8 mouse cellular contexts compared by ENCODE assay signal in the genomic region with DNA sequence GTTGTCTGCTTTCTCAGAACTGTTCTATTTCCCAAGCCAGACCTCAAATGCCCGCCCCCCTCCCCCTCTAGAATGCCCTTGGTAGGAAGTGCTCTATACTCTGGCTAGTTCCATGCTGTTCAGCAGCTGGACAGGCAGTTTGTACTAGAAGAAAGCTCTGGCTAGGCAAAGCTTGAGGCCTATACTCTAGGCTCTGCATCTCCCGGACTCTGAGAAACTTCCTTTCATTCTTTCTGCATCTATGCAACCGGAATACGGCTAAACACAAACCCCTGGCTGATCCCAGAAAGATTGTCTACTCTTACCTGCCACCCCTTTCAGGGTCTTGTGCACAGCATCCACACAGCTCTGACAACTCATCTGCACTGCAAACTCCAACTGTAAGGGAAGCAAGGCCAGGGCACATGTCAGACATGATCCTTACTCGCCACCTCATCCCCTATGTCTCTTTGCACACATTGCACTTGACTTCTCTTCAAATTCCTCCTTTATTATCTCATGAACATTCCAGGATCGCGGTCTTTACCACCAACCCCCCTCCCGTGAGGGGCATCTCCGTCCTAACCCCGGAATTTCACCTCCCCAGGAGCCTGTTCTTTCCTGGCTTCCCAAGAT. TPM values are rescaled to one million over a fixed set of nuclear protein-coding genes. Genes with fewer than 3 reads are reported as not detected.
DNase-seq lines count a peak whose midpoint lies in the region; ATAC-seq and TF ChIP-seq lines count a peak whose summit lies in the region.
"Had no signal": no experiment of that assay in that cellular context is flagged by ENCODE, and none has a peak within 500 bp of the region (broad histone marks: within the 10 kb centered on the region; RNA-seq: fewer than 3 reads in every experiment).

No protein-coding gene starts in this region.

- TF ChIP-seq CTCF in testis, adult 2 months (IDR thresholded peaks at IDR 0.05; ENCODE audit: control insufficient read depth, insufficient read depth, insufficient replicate concordance, low read depth, low read length): no peak

- no peak for DNase-seq in testis, postnatal 10 days (ENCODE audit: low spot score)
- DNase-seq in liver, embryonic 11.5 days (ENCODE audit: low spot score): no peak
- no peak for DNase-seq in frontal cortex, adult 2 months (ENCODE audit: extremely low spot score in 1 of 2, low spot score in 1 of 2)
- no peak for DNase-seq in frontal cortex, postnatal 14 days (ENCODE audit: low spot score in 2 of 2)

- H3K4me1 ChIP-seq in testis, adult 2 months (ENCODE audit: control insufficient read depth, insufficient read depth, low read length): peaks cover 21% of the 10 kb centered on the region
- H3K4me1 ChIP-seq in liver, embryonic 11.5 days (replicated peaks; ENCODE audit: control insufficient read depth, insufficient read depth, low read length): peaks cover 14% of the 10 kb centered on the region

- peak overlapping the region; percentile 86 for H3K9ac ChIP-seq in liver, embryonic 11.5 days (ENCODE audit: low read depth, low read length)

- no peaks in the 10 kb centered on the region for H3K9me3 ChIP-seq in liver, embryonic 11.5 days (ENCODE audit: control insufficient read depth, low read length)

- peak overlapping the region; percentile 83 for H3K4me3 ChIP-seq in testis, adult 2 months (ENCODE audit: control insufficient read depth, low read depth, low read length)
- H3K4me3 ChIP-seq in liver, embryonic 11.5 days (ENCODE audit: low read depth, low read length): peak overlapping the region; percentile 72

- TF ChIP-seq POLR2A in testis, adult 2 months (IDR thresholded peaks at IDR 0.05; ENCODE audit: control insufficient read depth, low read depth, low read length): no peak

- no peaks in the 10 kb centered on the region; the same call in none of the 2 replicates for H3K36me3 ChIP-seq in testis, adult 2 months (ENCODE audit: control insufficient read depth, insufficient read depth, low read length)
- H3K36me3 ChIP-seq in liver, embryonic 11.5 days (ENCODE audit: control insufficient read depth, insufficient read depth, low read length): no peaks in the 10 kb centered on the region

- no peaks in the 10 kb centered on the region for H3K27me3 ChIP-seq in testis, adult 2 months (ENCODE audit: control insufficient read depth, insufficient read depth, low read length)
- H3K27me3 ChIP-seq in liver, embryonic 11.5 days (replicated peaks; ENCODE audit: control insufficient read depth, insufficient read depth, low read length): peaks cover 34% of the 10 kb centered on the region

- H3K27ac ChIP-seq in testis, adult 2 months (ENCODE audit: control insufficient read depth, insufficient read depth, low read depth, low read length): peak overlapping the region; percentile 83
- H3K27ac ChIP-seq in liver, embryonic 11.5 days (ENCODE audit: low read depth, low read length): 0 out of 2 replicates have a peak overlapping the region, but pooled peaks have one; percentile 53

- WGBS in liver, embryonic 11.5 days: 33% methylated on average over 10 of the region's 10 CpGs

- H3K4me2 ChIP-seq in liver, embryonic 11.5 days: peak overlapping the region; percentile 99

- peak; percentile 59 for ATAC-seq in erythroid progenitor cell, adult 5-6 weeks (replicated peaks; ENCODE audit: low FRiP score, poor library complexity, severe bottlenecking)
- peak; percentile 34; the same call in 1 of the 2 replicates for ATAC-seq in liver, embryonic 11.5 days (replicated peaks; ENCODE audit: low FRiP score)
- ATAC-seq in activated CD4-positive, CD25-positive, alpha-beta regulatory T cell, adult 4 months: no peak

RNA-seq across cellular contexts. Expression of a gene that starts 0.5 kb away (rescaled TPM):
- 57.9 and 66.4 TPM in 2 replicates for polyA plus RNA-seq in testis, adult 2 months (2012; rRNA removed)
- 30.2 and 74.6 TPM in 2 replicates for total RNA-seq in erythroid progenitor cell, adult 5-6 weeks (2015; ENCODE audit: low replicate concordance)
- total RNA-seq in erythroid progenitor cell, adult 5-6 weeks (2017; ENCODE audit: low replicate concordance): 63.1 and 81.9 TPM in 2 replicates
- 46.2 and 49.8 TPM in 2 replicates for polyA plus RNA-seq in liver, embryonic 11.5 days (2014; fragmentation: Nextera tagmentation; extraction: Ambion mirVana)
- 52.4 and 58.4 TPM in 2 replicates for polyA plus RNA-seq in frontal cortex, adult 2 months (2012; rRNA removed)
- polyA plus RNA-seq in activated CD4-positive, CD25-positive, alpha-beta regulatory T cell, adult 4 months (2017; shearing (Covaris generic)): 100 to 1,000 TPM in 1 of 2 experiments, 10 to 100 TPM in 1; 94.7 to 162 TPM

RNA-seq across cellular contexts. Expression of a gene that starts 0.5 kb away (rescaled TPM):
- polyA plus RNA-seq in testis, adult 2 months (2012; rRNA removed): 39.4 and 40.3 TPM in 2 replicates
- not detected in 2 replicates for total RNA-seq in erythroid progenitor cell, adult 5-6 weeks (2015; ENCODE audit: low replicate concordance)
- not detected in 2 replicates for total RNA-seq in erythroid progenitor cell, adult 5-6 weeks (2017; ENCODE audit: low replicate concordance)
- polyA plus RNA-seq in liver, embryonic 11.5 days (2014; fragmentation: Nextera tagmentation; extraction: Ambion mirVana): 0.05 TPM in 1 of 2 replicates, not detected in the other
- 1.6 and 1.9 TPM in 2 replicates for polyA plus RNA-seq in frontal cortex, adult 2 months (2012; rRNA removed)
- polyA plus RNA-seq in activated CD4-positive, CD25-positive, alpha-beta regulatory T cell, adult 4 months (2017; shearing (Covaris generic)): not detected
- total RNA-seq: gastrocnemius, postnatal 10 days had no signal

RNA-seq across cellular contexts. Expression of a gene that starts 16.3 kb away (rescaled TPM):
- 32.4 and 35.7 TPM in 2 replicates for polyA plus RNA-seq in testis, adult 2 months (2012; rRNA removed)
- 22.0 and 71.3 TPM in 2 replicates for total RNA-seq in erythroid progenitor cell, adult 5-6 weeks (2015; ENCODE audit: low replicate concordance)
- total RNA-seq in erythroid progenitor cell, adult 5-6 weeks (2017; ENCODE audit: low replicate concordance): 41.3 and 45.0 TPM in 2 replicates
- polyA plus RNA-seq in liver, embryonic 11.5 days (2014; fragmentation: Nextera tagmentation; extraction: Ambion mirVana): 13.2 and 13.3 TPM in 2 replicates
- polyA plus RNA-seq in frontal cortex, adult 2 months (2012; rRNA removed): 138 and 145 TPM in 2 replicates
- under 1 TPM; 0.66 to 0.67 TPM for polyA plus RNA-seq in activated CD4-positive, CD25-positive, alpha-beta regulatory T cell, adult 4 months (2017; shearing (Covaris generic))

RNA-seq across cellular contexts. Expression of a gene that starts 27.2 kb away (rescaled TPM):
- 44.0 and 45.7 TPM in 2 replicates for polyA plus RNA-seq in testis, adult 2 months (2012; rRNA removed)
- total RNA-seq in erythroid progenitor cell, adult 5-6 weeks (2015; ENCODE audit: low replicate concordance): 28.1 and 35.3 TPM in 2 replicates
- total RNA-seq in erythroid progenitor cell, adult 5-6 weeks (2017; ENCODE audit: low replicate concordance): 27.7 and 27.9 TPM in 2 replicates
- polyA plus RNA-seq in liver, embryonic 11.5 days (2014; fragmentation: Nextera tagmentation; extraction: Ambion mirVana): 92.4 and 104 TPM in 2 replicates
- polyA plus RNA-seq in frontal cortex, adult 2 months (2012; rRNA removed): 26.8 and 28.0 TPM in 2 replicates
- polyA plus RNA-seq in activated CD4-positive, CD25-positive, alpha-beta regulatory T cell, adult 4 months (2017; shearing (Covaris generic)): 10 to 100 TPM; 18.3 to 54.9 TPM

RNA-seq across cellular contexts. Expression of a gene that starts 27.2 kb away (rescaled TPM):
- 5.9 and 9.4 TPM in 2 replicates for polyA plus RNA-seq in testis, adult 2 months (2012; rRNA removed)
- 13.7 and 83.8 TPM in 2 replicates for total RNA-seq in erythroid progenitor cell, adult 5-6 weeks (2015; ENCODE audit: low replicate concordance)
- 29.0 and 62.2 TPM in 2 replicates for total RNA-seq in erythroid progenitor cell, adult 5-6 weeks (2017; ENCODE audit: low replicate concordance)
- 19.4 and 30.1 TPM in 2 replicates for polyA plus RNA-seq in liver, embryonic 11.5 days (2014; fragmentation: Nextera tagmentation; extraction: Ambion mirVana)
- polyA plus RNA-seq in frontal cortex, adult 2 months (2012; rRNA removed): 15.3 and 16.3 TPM in 2 replicates
- 10 to 100 TPM; 36.1 to 36.5 TPM for polyA plus RNA-seq in activated CD4-positive, CD25-positive, alpha-beta regulatory T cell, adult 4 months (2017; shearing (Covaris generic))

Comparison
In these comparisons a context has a peak if more than half of its experiments do, and no peak if none do; other contexts are left out.
1. RNA of a gene that starts 0.5 kb away (polyA plus RNA-seq): 39.4 to 40.3 TPM in testis, adult 2 months; 1.6 to 1.9 TPM in frontal cortex, adult 2 months, not detected in activated CD4-positive, CD25-positive, alpha-beta regulatory T cell, adult 4 months and 0.05 TPM in liver, embryonic 11.5 days; every median in the first group is over 10 times any median in the second.